Mouse (Mus musculus) midbrain, embryonic 11.5 days (tissue): ENCODE data around the gene Pex19. TPM values are rescaled to one million over a fixed set of nuclear protein-coding genes. Genes with fewer than 3 reads are reported as not detected.
A peak's percentile ranks its signal among the peaks of the same experiment; 100 is the strongest.

Experiments used
- ATAC-seq: fragments of 200-750 bp; cut with Nextera tagmentation; 2 replicates; pipeline ENCODE4 v1.8.0; 2017; ENCODE audit warnings: moderate TSS enrichment, moderate library complexity; ENCODE audit not compliant: low FRiP score
- DNase-seq: peaks from one replicate; pipeline ENCODE4 v3.0.0; 2015; ENCODE audit warnings: low spot score; ENCODE audit errors: missing footprints
- H3K27ac ChIP-seq: fragments of 300-500 bp; sonication (generic); 2 replicates; pipeline ENCODE4 v1.5.1; 2014; ENCODE audit warnings: low read depth, low read length
- H3K27me3 ChIP-seq: fragments of 300-500 bp; sonication (generic); 2 replicates; pipeline ENCODE4 v1.6.1; 2014; ENCODE audit warnings: mild to moderate bottlenecking, low read length, moderate library complexity, mixed read lengths; ENCODE audit not compliant: control insufficient read depth, insufficient read depth
- H3K36me3 ChIP-seq: fragments of 300-500 bp; sonication (generic); 2 replicates; pipeline ENCODE4 v1.6.1; 2014; ENCODE audit warnings: mild to moderate bottlenecking, low read length, moderate library complexity, mixed read lengths; ENCODE audit not compliant: control insufficient read depth, insufficient read depth
- H3K4me1 ChIP-seq: fragments of 300-500 bp; sonication (generic); 2 replicates; pipeline ENCODE4 v1.6.1; 2014; ENCODE audit warnings: low read length; ENCODE audit not compliant: control insufficient read depth, insufficient read depth
- H3K4me2 ChIP-seq: fragments of 300-500 bp; sonication (generic); 2 replicates; pipeline ENCODE4 v1.6.1; 2014; ENCODE audit warnings: mild to moderate bottlenecking, moderate library complexity
- H3K4me3 ChIP-seq: fragments of 300-500 bp; sonication (generic); 2 replicates; pipeline ENCODE4 v1.5.1; 2014; ENCODE audit warnings: low read depth, low read length
- H3K9ac ChIP-seq: fragments of 300-500 bp; sonication (generic); 2 replicates; pipeline ENCODE4 v1.6.1; 2014; ENCODE audit warnings: low read length
- H3K9me3 ChIP-seq: fragments of 300-500 bp; sonication (generic); 2 replicates; pipeline ENCODE4 v1.6.1; 2016; ENCODE audit warnings: low read length; ENCODE audit not compliant: control insufficient read depth
- WGBS: fragments of 180-500 bp; shearing (Covaris S2); extraction: QIAGEN DNeasy Blood & Tissue Kit; methylation state at CpG from one replicate; pipeline ENCODE4 v1.1.7; 2014; 5-methylcytosine and 5-hydroxymethylcytosine counted together
- polyA plus RNA-seq: library from polyadenylated mRNA; unstranded; fragments of >200 nt; fragmentation: Nextera tagmentation; extraction: Ambion mirVana; gene quantifications from 2 replicates; pipeline ENCODE4 v1.2.1, GENCODE M21; 2014

The Pex19 gene
- polyA plus RNA-seq, 1 experiment from 2014 or later: 153 TPM

DNA sequence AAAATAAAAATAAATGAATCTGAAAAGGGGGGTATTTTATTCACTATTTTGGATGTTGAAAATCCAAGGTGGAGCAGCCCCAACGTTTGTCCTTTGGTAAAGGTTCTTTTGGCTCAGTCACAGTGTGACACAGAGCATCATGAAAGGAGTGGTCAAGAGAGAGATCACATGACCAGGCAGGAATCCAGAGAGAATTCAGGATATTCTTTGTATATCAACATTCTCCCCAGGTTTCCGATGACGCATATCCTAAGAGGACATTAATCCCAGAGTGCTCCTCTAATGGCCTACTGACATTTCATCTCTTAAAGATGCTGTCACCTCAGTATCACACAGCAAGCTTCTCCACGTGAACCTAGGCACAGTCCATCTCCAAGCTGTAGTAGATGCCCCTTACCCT, 22.9 kb upstream of the Pex19 start:
- ATAC-seq: no peak
- no peak overlapping the region for H3K4me2 ChIP-seq
- H3K36me3 ChIP-seq: peaks cover 23% of the 10 kb centered on the region
- no peaks in the 10 kb centered on the region for H3K9me3 ChIP-seq
- H3K27me3 ChIP-seq: no peaks in the 10 kb centered on the region
- 82% methylated on average over 4 of the region's 4 CpGs for WGBS
- no peak overlapping the region for H3K4me3 ChIP-seq
- no peak overlapping the region for H3K27ac ChIP-seq
- no peaks in the 10 kb centered on the region for H3K4me1 ChIP-seq
- no peak for DNase-seq
- no peak overlapping the region for H3K9ac ChIP-seq

DNA sequence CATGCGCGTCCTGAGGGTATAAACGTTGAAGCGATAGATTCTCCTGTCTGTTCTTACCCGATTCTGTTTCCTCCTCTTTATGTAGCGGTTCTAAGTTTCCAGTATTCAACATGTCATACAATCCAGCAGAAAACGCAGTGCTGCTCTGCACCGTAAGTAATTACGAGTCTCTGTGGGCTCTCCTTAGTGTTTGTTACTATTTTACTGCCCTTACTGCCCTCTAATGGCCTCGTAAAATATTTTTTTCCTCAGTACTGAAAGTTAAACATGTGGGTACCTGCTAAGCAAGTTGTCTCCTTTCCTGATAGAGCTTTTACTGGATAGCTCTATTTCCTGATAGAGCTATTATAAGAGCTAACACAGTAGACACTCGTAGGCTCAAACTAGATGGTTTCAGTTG, 21.5 kb upstream of the Pex19 start:
- Histone ChIP-seq H3K9ac (no peak overlapping the region), H3K27me3 (no peaks in the 10 kb centered on the region), H3K4me3 (no peak overlapping the region), H3K9me3 (no peaks in the 10 kb centered on the region), H3K36me3 (peaks cover 19% of the 10 kb centered on the region), H3K4me2 (no peak overlapping the region), H3K27ac (no peak overlapping the region), H3K4me1 (no peaks in the 10 kb centered on the region)
- DNase-seq (no peak), ATAC-seq (no peak)
- 89% methylated on average over 11 of the region's 11 CpGs for WGBS

DNA sequence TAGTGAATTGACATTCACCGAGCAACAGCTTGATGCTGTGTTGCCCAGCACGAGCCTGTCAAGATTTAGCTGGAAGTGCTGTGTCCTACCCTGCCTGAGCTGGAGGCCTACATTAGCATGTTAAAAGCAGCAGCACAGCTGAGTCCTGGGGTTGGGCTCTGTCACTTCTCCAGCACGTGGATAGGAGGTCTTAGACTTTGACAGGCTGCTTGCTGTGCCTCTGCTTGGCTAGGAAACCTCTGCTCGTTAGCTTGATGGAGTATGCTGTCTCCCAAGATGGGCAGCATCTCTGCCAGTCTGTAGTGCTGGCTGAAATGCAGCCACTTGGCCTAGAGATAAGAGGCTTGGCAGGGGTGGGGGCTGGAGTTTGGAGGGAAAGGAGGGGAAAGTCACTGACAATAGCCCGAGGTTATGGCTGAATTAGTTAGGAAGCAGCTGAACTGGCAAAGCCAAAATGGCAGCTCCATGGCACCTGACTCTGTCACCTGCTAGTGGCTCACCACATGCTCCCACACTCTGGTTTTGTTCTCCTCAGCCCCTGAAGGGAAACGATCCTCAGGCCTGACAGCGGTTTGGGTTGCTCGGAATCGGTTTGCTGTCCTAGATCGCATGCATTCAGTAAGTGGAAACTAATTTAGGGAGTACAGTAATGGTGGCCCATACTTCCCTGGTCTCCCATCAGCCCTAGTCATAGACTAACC, 18.6 kb upstream of the Pex19 start:
- H3K9me3 ChIP-seq: no peaks in the 10 kb centered on the region
- H3K4me3 ChIP-seq: no peak overlapping the region
- peaks cover 26% of the 10 kb centered on the region for H3K36me3 ChIP-seq
- H3K27ac ChIP-seq: no peak overlapping the region
- H3K9ac ChIP-seq: no peak overlapping the region
- 79% methylated on average over 10 of the region's 10 CpGs for WGBS
- H3K4me2 ChIP-seq: no peak overlapping the region
- DNase-seq (no peak), ATAC-seq (peak; percentile 40; the same call in 1 of the 2 replicates)
- H3K4me1 ChIP-seq: no peaks in the 10 kb centered on the region
- no peaks in the 10 kb centered on the region for H3K27me3 ChIP-seq

DNA sequence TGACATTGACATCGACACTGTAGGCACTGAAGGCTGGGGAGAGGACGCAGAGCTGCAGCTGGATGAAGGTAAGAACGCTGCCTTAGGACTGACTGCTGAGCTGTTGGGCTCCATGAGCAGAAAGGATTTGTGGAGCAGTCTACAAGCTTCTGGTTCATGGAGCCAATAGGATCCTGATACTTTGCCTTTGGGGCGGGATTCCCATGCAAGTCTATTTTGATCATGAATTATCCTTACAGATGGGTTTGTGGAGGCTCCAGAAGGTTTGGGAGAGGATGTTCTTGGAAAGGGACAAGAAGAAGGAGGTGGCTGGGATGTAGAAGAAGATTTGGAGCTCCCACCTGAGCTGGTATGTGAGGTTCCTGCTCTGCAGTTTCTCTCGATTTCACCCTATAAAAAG, 9.6 kb upstream of the Pex19 start:
- H3K27me3 ChIP-seq: no peaks in the 10 kb centered on the region
- ATAC-seq (no peak), DNase-seq (no peak)
- H3K4me3 ChIP-seq: no peak overlapping the region
- WGBS: 93% methylated on average over 5 of the region's 5 CpGs
- no peaks in the 10 kb centered on the region for H3K4me1 ChIP-seq
- H3K27ac ChIP-seq: no peak overlapping the region
- no peak overlapping the region for H3K9ac ChIP-seq
- H3K4me2 ChIP-seq: no peak overlapping the region
- peaks cover 58% of the 10 kb centered on the region for H3K36me3 ChIP-seq
- H3K9me3 ChIP-seq: no peaks in the 10 kb centered on the region

DNA sequence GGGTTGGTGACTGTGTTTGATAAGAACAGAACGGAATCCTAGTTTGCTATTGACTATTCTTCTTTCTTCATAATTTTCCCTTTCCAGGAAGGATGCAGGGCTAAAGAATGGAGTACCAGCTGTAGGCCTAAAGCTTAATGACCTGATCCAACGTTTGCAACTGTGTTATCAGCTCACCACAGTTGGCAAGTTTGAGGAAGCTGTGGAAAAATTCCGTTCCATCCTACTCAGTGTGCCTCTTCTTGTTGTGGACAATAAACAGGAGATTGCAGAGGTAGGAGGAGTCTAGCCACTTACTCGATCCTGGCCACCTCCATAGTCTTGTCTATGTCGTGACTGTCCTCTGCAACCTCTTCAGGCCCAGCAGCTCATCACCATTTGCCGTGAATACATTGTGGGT, 7.5 kb upstream of the Pex19 start:
- 82% methylated on average over 6 of the region's 6 CpGs for WGBS
- peaks cover 45% of the 10 kb centered on the region for H3K36me3 ChIP-seq

DNA sequence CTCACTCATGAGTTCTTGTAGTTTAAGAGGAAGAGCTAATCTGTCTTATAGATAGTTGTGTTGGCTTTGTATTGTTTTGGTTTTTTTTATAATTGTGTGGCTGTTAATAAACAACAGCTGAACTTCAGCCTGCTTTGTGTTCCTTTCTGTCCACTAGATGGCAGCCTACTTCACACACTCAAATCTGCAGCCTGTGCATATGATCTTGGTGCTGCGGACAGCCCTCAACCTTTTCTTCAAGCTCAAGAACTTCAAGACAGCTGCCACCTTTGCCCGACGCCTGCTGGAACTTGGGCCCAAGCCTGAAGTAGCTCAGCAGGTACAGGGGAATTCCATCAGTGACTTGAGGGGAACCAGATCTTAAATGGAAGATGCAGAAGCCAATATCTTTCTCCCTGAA, 6.8 kb upstream of the Pex19 start:
- H3K4me1 ChIP-seq: no peaks in the 10 kb centered on the region
- no peak overlapping the region for H3K4me3 ChIP-seq
- no peak overlapping the region for H3K9ac ChIP-seq
- 0 out of 2 replicates have a peak, but pooled peaks have one; percentile 55 for ATAC-seq
- no peak overlapping the region for H3K27ac ChIP-seq
- WGBS: 60% methylated on average over 3 of the region's 3 CpGs
- peaks cover 40% of the 10 kb centered on the region for H3K36me3 ChIP-seq
- no peaks in the 10 kb centered on the region for H3K27me3 ChIP-seq
- no peak overlapping the region for H3K4me2 ChIP-seq
- no peaks in the 10 kb centered on the region for H3K9me3 ChIP-seq
- DNase-seq: peak; percentile 92

More for the DNA sequence above, 7.5 kb upstream of the Pex19 start:
- Histone ChIP-seq H3K9ac (no peak overlapping the region), H3K4me3 (no peak overlapping the region), H3K27me3 (no peaks in the 10 kb centered on the region), H3K9me3 (no peaks in the 10 kb centered on the region), H3K27ac (no peak overlapping the region), H3K4me2 (no peak overlapping the region), H3K4me1 (no peaks in the 10 kb centered on the region)
- DNase-seq: no peak
- no peak for ATAC-seq

DNA sequence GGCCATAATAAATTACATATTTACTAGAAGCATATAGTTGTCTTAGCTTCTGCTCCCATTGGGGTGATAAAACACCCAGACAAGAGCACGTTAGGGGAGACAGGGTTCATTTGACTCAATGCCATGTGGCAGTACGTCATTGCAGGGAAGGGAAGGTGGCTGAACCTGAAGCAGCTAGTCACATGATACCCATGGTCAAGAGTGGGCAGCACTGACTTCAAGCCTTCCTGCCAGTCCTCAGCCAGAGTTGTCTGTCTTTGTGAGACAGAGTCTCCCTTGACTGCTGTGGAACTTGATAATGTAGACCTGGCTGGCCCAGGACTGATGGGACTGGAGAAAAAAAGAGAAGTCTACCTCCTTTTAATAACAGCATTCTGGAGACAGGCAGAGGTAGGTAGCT, 3.9 kb upstream of the Pex19 start:
- H3K4me2 ChIP-seq: no peak overlapping the region
- no peaks in the 10 kb centered on the region for H3K9me3 ChIP-seq
- no peak overlapping the region for H3K9ac ChIP-seq
- H3K4me1 ChIP-seq: peaks cover 8% of the 10 kb centered on the region
- peaks cover 20% of the 10 kb centered on the region for H3K36me3 ChIP-seq
- DNase-seq (no peak), ATAC-seq (no peak)
- H3K27ac ChIP-seq: no peak overlapping the region
- H3K27me3 ChIP-seq: no peaks in the 10 kb centered on the region
- WGBS: 84% methylated on average over 2 of the region's 2 CpGs
- no peak overlapping the region for H3K4me3 ChIP-seq

DNA sequence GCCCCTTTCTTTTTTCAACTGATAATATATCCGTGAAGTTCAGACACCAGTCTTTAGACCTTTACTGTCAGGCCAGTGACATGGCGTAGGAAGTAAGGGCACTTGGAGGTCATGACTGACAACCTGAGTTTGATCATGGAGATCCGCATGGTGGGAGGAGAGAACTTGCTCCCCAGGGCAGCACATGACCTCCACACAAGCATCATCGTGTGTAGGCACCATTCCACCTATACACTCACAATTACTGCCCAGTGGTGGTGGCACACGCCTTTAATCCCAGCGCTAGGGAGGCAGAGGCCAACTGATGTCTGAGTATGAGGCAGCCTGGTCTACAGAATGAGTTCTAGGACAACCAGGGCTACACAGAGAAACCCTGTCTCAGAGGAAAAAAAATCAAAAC, 2.0 kb upstream of the Pex19 start:
- Histone ChIP-seq H3K4me2 (no peak overlapping the region), H3K4me3 (no peak overlapping the region), H3K27me3 (no peaks in the 10 kb centered on the region), H3K9me3 (no peaks in the 10 kb centered on the region), H3K4me1 (peaks cover 10% of the 10 kb centered on the region), H3K9ac (no peak overlapping the region), H3K27ac (no peak overlapping the region), H3K36me3 (peaks cover 17% of the 10 kb centered on the region)
- ATAC-seq (no peak), DNase-seq (no peak)
- 75% methylated on average over 6 of the region's 6 CpGs for WGBS

DNA sequence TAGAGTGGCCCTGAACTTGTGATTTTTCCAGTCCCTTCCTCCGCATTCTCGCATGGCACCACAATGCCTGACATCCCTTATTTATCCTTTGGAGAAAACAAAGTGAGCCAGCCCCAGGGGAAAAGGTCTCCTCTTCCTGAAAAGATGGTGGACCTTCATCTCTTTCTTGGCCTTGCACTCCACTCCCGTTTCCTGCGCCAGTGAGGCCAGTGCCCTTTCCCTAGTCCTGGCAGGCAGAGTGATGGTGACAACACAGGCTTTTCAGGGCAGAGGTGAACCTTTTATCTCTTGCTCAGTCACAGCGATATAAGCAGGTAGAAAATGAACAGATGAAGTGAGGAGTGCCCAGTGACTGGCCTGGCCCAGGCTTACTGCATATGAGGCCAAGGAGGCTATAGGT, 932 bp downstream of the Pex19 start:
- Histone ChIP-seq H3K4me2 (peak overlapping the region; percentile 67), H3K27ac (no peak overlapping the region), H3K9ac (peak overlapping the region; percentile 84), H3K4me1 (peaks cover 10% of the 10 kb centered on the region), H3K9me3 (no peaks in the 10 kb centered on the region), H3K27me3 (no peaks in the 10 kb centered on the region), H3K36me3 (peaks cover 23% of the 10 kb centered on the region), H3K4me3 (peak overlapping the region; percentile 81)
- no peak for DNase-seq
- no peak for ATAC-seq
- 60% methylated on average over 5 of the region's 5 CpGs for WGBS
